Mouse (Mus musculus): ENCODE results near the gene Coq2.

GRCm38 (mm10) chr5:100643253-100643990 lies 31.5 kb downstream of the Coq2 start:
- TF ChIP-seq CTCF (IDR thresholded peaks at IDR 0.05; ENCODE audit: insufficient read depth, low read depth, low read length) (no peak), POLR2A (IDR thresholded peaks at IDR 0.05; ENCODE audit: insufficient read depth, low read depth, low read length) (no peak)
